ENCODE assay signal across 8 mouse cellular contexts in the genomic region with DNA sequence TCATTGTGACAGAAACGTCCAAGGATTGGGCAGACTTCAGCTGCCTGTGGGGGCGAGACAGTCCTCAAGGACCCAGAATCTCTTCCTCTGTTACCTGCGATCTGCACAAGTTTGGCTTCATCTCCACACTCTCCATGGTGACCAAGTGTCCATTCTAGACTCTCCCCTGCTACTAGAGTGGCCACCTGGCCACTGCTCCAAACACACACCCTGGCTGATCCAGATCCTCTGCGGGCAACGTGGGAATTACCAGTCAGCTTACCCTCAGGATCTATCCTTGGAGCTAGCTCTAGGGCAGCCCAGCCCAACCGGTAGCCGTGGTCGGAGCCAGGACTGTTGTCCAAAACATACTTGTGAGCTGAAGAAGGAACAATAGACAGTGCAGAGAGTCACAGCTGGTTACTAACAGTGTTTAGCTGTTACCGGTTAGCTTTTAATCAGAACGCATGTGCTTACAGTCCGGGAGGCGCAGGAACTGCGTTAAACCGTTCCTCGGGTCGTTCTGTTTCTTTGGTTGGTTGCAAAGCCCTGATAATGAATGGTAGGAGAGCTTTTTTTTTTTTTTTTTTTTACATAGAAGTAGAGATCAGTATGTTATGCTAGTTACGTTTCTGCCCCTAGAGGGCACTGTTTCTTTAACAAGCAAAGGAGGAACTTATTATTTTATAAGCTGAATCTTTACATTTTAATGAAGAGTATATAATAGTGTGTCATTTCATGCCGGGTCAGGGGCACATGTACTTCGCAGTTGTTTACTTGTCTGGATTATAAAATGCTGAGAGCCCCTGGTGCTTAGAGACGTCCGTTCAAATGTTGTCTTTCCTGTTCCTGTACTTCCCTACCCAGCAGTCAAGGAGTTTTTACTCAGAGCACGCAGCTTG. TPM values are rescaled to one million over a fixed set of nuclear protein-coding genes. Genes with fewer than 3 reads are reported as not detected.
A peak's percentile ranks its signal among the peaks of the same experiment; 100 is the strongest.
DNase-seq lines count a peak whose midpoint lies in the region; ATAC-seq lines count a peak whose summit lies in the region.

No protein-coding gene starts in this region.

- H3K4me1 ChIP-seq in heart, embryonic 11.5 days (ENCODE audit: control insufficient read depth, insufficient read depth, low read length), result no peaks in the 10 kb centered on the region

- no peak overlapping the region for H3K27ac ChIP-seq in heart, embryonic 11.5 days (ENCODE audit: low read depth, low read length)

- H3K9me3 ChIP-seq in heart, embryonic 11.5 days (replicated peaks; ENCODE audit: control insufficient read depth, low read length), result no peaks in the 10 kb centered on the region

- no peaks in the 10 kb centered on the region for H3K27me3 ChIP-seq in heart, embryonic 11.5 days (ENCODE audit: control insufficient read depth, insufficient read depth, low read length)

- WGBS in heart, embryonic 11.5 days (ENCODE audit: insufficient replicate concordance), result 35% methylated on average over 22 of the region's 22 CpGs

- H3K9ac ChIP-seq in heart, embryonic 11.5 days (ENCODE audit: low read depth, low read length), result peak overlapping the region; percentile 34; the same call in 1 of the 2 replicates

- peak overlapping the region; percentile 49 for H3K4me2 ChIP-seq in heart, embryonic 11.5 days

- H3K4me3 ChIP-seq in heart, embryonic 11.5 days (ENCODE audit: low read depth, low read length), result peak overlapping the region; percentile 12; the same call in 1 of the 2 replicates

- DNase-seq in frontal cortex, postnatal 14 days (ENCODE audit: low spot score in 2 of 2), result no peak
- peak; percentile 40 to 44 for DNase-seq in B cell, adult 2 months
- DNase-seq in cerebellum, postnatal 14 days, result peak; percentile 55 to 65
- DNase-seq in layer of hippocampus, adult 9-10 months (ENCODE audit: low spot score), result peak; percentile 45
- peak; percentile 81 for DNase-seq in lung, postnatal 36 days
- DNase-seq in telencephalon, adult 2 months (ENCODE audit: low read depth, low spot score), result peak; percentile 76

- peak; percentile 80 for ATAC-seq in frontal cortex, adult (ENCODE audit: low TSS enrichment)
- ATAC-seq in heart, embryonic 11.5 days (replicated peaks; ENCODE audit: insufficient number of reproducible peaks, low FRiP score, low TSS enrichment), result no peak

- no peaks in the 10 kb centered on the region for H3K36me3 ChIP-seq in heart, embryonic 11.5 days (ENCODE audit: control insufficient read depth, insufficient read depth, low read length)

RNA-seq across cellular contexts. Expression of gene Exoc6, which starts 52.0 kb away (rescaled TPM):
- polyA plus RNA-seq in heart, embryonic 11.5 days (2014; fragmentation: Nextera tagmentation; extraction: Ambion mirVana), result 22.3 TPM in 2 replicates

Comparison
In these comparisons a context has a peak if more than half of its experiments do, and no peak if none do; other contexts are left out.
1. DNase-seq: peak in B cell, adult 2 months (2 of 2), cerebellum, postnatal 14 days (2 of 2), layer of hippocampus, adult 9-10 months (single experiment), lung, postnatal 36 days (single experiment) and telencephalon, adult 2 months (single experiment); none in frontal cortex, postnatal 14 days (0 of 2).